Mouse (Mus musculus): Measurements from ENCODE around the gene Rita1. TPM values are rescaled to one million over a fixed set of nuclear protein-coding genes. Genes with fewer than 3 reads are reported as not detected.

Rita1 gene
- polyA plus RNA-seq, 1 experiment from 2014 or later: 6.1 TPM

- ATAC-seq: no peak
- WGBS: 1% methylated on average over 29 of the region's 29 CpGs
- H3K4me3 ChIP-seq (ENCODE audit: low read depth, low read length): peak overlapping the region; percentile 84
Measured at GRCm38 (mm10) chr5:120587940-120588568, 24.3 kb downstream of the Rita1 start.

DNA sequence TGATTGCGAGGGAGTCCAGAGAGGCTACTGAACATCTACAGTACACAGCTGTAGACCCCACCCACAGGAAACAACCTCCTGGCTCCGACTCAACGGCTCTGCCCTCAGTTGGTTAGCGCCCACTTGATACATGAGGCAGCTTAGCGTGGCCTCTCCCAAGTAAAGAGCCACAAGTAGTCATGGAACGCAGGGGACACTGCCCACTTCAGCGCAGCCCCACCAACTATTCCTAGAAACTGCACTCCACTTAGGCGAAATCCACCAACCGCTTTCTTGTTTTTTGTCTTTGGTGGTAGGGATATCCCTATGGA, 24.8 kb downstream of the Rita1 start:
- H3K4me1 ChIP-seq (replicated peaks; ENCODE audit: control insufficient read depth, insufficient read depth, low read length): peaks cover 9% of the 10 kb centered on the region
- no peaks in the 10 kb centered on the region for H3K9me3 ChIP-seq (ENCODE audit: control insufficient read depth)
- peak overlapping the region; percentile 91 for H3K4me2 ChIP-seq (replicated peaks; ENCODE audit: low read depth)
- H3K27me3 ChIP-seq (replicated peaks; ENCODE audit: control insufficient read depth, insufficient read depth, low read length): no peaks in the 10 kb centered on the region
- H3K27ac ChIP-seq (ENCODE audit: low read depth, low read length): peak overlapping the region; percentile 88
- H3K36me3 ChIP-seq (ENCODE audit: control insufficient read depth, insufficient read depth): peaks cover 17% of the 10 kb centered on the region; the same call in 1 of the 2 replicates
- no peak for TF ChIP-seq CTCF (IDR thresholded peaks at IDR 0.05; ENCODE audit: low read depth)
- ATAC-seq: no peak
- WGBS: 12% methylated on average over 9 of the region's 9 CpGs
- H3K9ac ChIP-seq (ENCODE audit: low read depth, low read length): peak overlapping the region; percentile 71
- peak overlapping the region; percentile 84 for H3K4me3 ChIP-seq (ENCODE audit: low read depth, low read length)

More at GRCm38 (mm10) chr5:120587940-120588568, 24.3 kb downstream of the Rita1 start:
- peaks cover 9% of the 10 kb centered on the region for H3K4me1 ChIP-seq (replicated peaks; ENCODE audit: control insufficient read depth, insufficient read depth, low read length)
- H3K36me3 ChIP-seq (ENCODE audit: control insufficient read depth, insufficient read depth): peaks cover 14% of the 10 kb centered on the region; the same call in 1 of the 2 replicates
- H3K27me3 ChIP-seq (replicated peaks; ENCODE audit: control insufficient read depth, insufficient read depth, low read length): no peaks in the 10 kb centered on the region
- TF ChIP-seq CTCF (IDR thresholded peaks at IDR 0.05; ENCODE audit: low read depth): no peak
- no peaks in the 10 kb centered on the region for H3K9me3 ChIP-seq (ENCODE audit: control insufficient read depth)
- H3K27ac ChIP-seq (ENCODE audit: low read depth, low read length): peak overlapping the region; percentile 88
- peak overlapping the region; percentile 91 for H3K4me2 ChIP-seq (replicated peaks; ENCODE audit: low read depth)
- H3K9ac ChIP-seq (ENCODE audit: low read depth, low read length): peak overlapping the region; percentile 71

- peak overlapping the region; percentile 88 for H3K27ac ChIP-seq (ENCODE audit: low read depth, low read length)
- H3K9me3 ChIP-seq (ENCODE audit: control insufficient read depth): no peaks in the 10 kb centered on the region
- peak; percentile 41 for ATAC-seq
- TF ChIP-seq CTCF (IDR thresholded peaks at IDR 0.05; ENCODE audit: low read depth): no peak
- peak overlapping the region; percentile 91 for H3K4me2 ChIP-seq (replicated peaks; ENCODE audit: low read depth)
- H3K9ac ChIP-seq (ENCODE audit: low read depth, low read length): peak overlapping the region; percentile 27; the same call in 1 of the 2 replicates
- H3K36me3 ChIP-seq (ENCODE audit: control insufficient read depth, insufficient read depth): peaks cover 20% of the 10 kb centered on the region
- no peaks in the 10 kb centered on the region for H3K27me3 ChIP-seq (replicated peaks; ENCODE audit: control insufficient read depth, insufficient read depth, low read length)
- WGBS: 7% methylated on average over 17 of the region's 17 CpGs
- H3K4me3 ChIP-seq (ENCODE audit: low read depth, low read length): peak overlapping the region; percentile 84
- H3K4me1 ChIP-seq (replicated peaks; ENCODE audit: control insufficient read depth, insufficient read depth, low read length): peaks cover 9% of the 10 kb centered on the region
Measured at GRCm38 (mm10) chr5:120586741-120587615, 25.4 kb downstream of the Rita1 start.

DNA sequence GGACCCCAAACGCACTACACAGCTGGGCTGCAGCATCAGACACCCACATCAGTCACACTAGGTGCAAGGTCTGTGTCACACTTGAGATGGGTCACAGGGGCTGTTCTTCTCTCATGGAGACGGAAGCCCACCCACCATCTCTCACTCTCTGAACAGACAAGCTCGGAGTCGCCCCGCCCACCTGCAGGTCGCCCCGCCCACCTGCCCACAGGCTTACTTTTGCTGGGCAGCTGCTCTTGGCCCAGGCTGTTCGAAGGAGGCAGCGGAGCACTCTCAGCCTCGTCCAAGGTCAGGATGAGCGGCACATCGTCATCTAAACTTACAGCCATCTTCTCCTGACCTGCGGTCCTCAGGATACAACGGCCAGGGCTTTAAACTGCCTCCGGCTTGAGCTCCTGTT, 27.4 kb downstream of the Rita1 start:
- no peak for TF ChIP-seq CTCF (IDR thresholded peaks at IDR 0.05; ENCODE audit: low read depth)
- no peak overlapping the region for H3K4me3 ChIP-seq (ENCODE audit: low read depth, low read length)
- H3K9me3 ChIP-seq (ENCODE audit: control insufficient read depth): no peaks in the 10 kb centered on the region
- peaks cover 9% of the 10 kb centered on the region for H3K4me1 ChIP-seq (replicated peaks; ENCODE audit: control insufficient read depth, insufficient read depth, low read length)
- H3K4me2 ChIP-seq (replicated peaks; ENCODE audit: low read depth): no peak overlapping the region
- no peak for ATAC-seq
- no peaks in the 10 kb centered on the region for H3K27me3 ChIP-seq (replicated peaks; ENCODE audit: control insufficient read depth, insufficient read depth, low read length)
- H3K9ac ChIP-seq (ENCODE audit: low read depth, low read length): no peak overlapping the region
- H3K36me3 ChIP-seq (ENCODE audit: control insufficient read depth, insufficient read depth): peaks cover 33% of the 10 kb centered on the region
- WGBS: 59% methylated on average over 15 of the region's 15 CpGs
- H3K27ac ChIP-seq (ENCODE audit: low read depth, low read length): no peak overlapping the region

DNA sequence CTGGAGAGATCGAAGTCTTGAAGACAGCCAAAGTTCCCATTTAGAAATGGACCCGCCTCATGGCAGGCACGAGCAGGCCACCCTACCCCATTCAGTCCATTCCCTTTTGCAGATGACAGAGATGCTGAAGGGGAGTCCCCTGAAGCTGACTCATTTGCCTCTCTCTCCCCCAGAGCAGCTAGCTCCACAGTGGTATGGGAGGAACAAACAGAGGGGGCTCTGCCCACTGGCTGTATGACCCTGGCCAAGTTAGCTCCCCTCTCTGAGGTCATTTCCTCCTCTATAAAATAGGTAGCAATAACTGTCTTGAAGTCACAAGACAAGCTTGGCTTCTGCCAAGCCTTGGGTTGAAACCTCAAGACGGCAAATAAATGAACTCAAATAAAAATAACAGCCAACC, 28.9 kb downstream of the Rita1 start:
- H3K36me3 ChIP-seq (ENCODE audit: control insufficient read depth, insufficient read depth): peaks cover 35% of the 10 kb centered on the region
- no peaks in the 10 kb centered on the region for H3K9me3 ChIP-seq (ENCODE audit: control insufficient read depth)
- H3K27ac ChIP-seq (ENCODE audit: low read depth, low read length): peak overlapping the region; percentile 21; the same call in 1 of the 2 replicates
- no peak for TF ChIP-seq CTCF (IDR thresholded peaks at IDR 0.05; ENCODE audit: low read depth)
- ATAC-seq: no peak
- no peaks in the 10 kb centered on the region for H3K27me3 ChIP-seq (replicated peaks; ENCODE audit: control insufficient read depth, insufficient read depth, low read length)
- no peak overlapping the region for H3K4me3 ChIP-seq (ENCODE audit: low read depth, low read length)
- peaks cover 9% of the 10 kb centered on the region for H3K4me1 ChIP-seq (replicated peaks; ENCODE audit: control insufficient read depth, insufficient read depth, low read length)
- no peak overlapping the region for H3K4me2 ChIP-seq (replicated peaks; ENCODE audit: low read depth)
- no peak overlapping the region for H3K9ac ChIP-seq (ENCODE audit: low read depth, low read length)
- WGBS: 87% methylated on average over 4 of the region's 4 CpGs

- H3K4me1 ChIP-seq (replicated peaks; ENCODE audit: control insufficient read depth, insufficient read depth, low read length): peaks cover 8% of the 10 kb centered on the region
- H3K27me3 ChIP-seq (replicated peaks; ENCODE audit: control insufficient read depth, insufficient read depth, low read length): no peaks in the 10 kb centered on the region
- no peak for TF ChIP-seq CTCF (IDR thresholded peaks at IDR 0.05; ENCODE audit: low read depth)
- no peak overlapping the region for H3K4me3 ChIP-seq (ENCODE audit: low read depth, low read length)
- no peak overlapping the region for H3K4me2 ChIP-seq (replicated peaks; ENCODE audit: low read depth)
- H3K27ac ChIP-seq (ENCODE audit: low read depth, low read length): peak overlapping the region; percentile 50; the same call in 1 of the 2 replicates
- peaks cover 35% of the 10 kb centered on the region for H3K36me3 ChIP-seq (ENCODE audit: control insufficient read depth, insufficient read depth)
- no peak for ATAC-seq
- H3K9me3 ChIP-seq (ENCODE audit: control insufficient read depth): no peaks in the 10 kb centered on the region
- H3K9ac ChIP-seq (ENCODE audit: low read depth, low read length): no peak overlapping the region
- WGBS: 61% methylated on average over 9 of the region's 9 CpGs
Measured at GRCm38 (mm10) chr5:120582002-120582401, 30.4 kb downstream of the Rita1 start.
